Mouse (Mus musculus): ENCODE measurements around the gene Map4k2.
A peak's percentile ranks its signal among the peaks of the same experiment; 100 is the strongest.

The Map4k2 gene

GRCm38 (mm10) chr19:6315573-6315972 is 25.4 kb upstream of the Map4k2 start:
- no peak for DNase-seq (ENCODE audit: low spot score)

- DNase-seq (ENCODE audit: low spot score) = no peak
These were observed 22.8 kb upstream of the Map4k2 start for GRCm38 (mm10) chr19:6318145-6318544.

DNA sequence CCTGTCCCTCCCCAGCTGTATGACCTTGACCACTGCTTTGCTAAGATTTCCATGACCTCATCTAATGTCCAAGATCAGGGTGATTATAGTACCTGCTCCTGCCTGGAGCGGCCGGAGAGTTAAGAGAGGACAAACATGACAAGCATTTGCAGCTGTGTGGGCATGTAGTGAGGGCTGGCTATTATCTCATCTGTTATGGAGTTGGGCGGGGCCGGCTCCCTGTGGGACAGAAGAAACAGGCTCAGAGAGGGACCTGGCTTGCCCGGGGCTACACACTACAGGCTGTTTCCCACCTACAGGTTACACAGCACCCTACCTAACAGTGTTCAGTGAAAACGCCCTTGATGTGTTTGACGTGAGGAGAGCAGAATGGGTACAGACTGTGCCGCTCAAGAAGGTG is 19.6 kb upstream of the Map4k2 start:
- DNase-seq (ENCODE audit: low spot score) = no peak

GRCm38 (mm10) chr19:6321786-6322621 is 18.9 kb upstream of the Map4k2 start:
- DNase-seq (ENCODE audit: low spot score) = no peak

GRCm38 (mm10) chr19:6324751-6325150 is 16.2 kb upstream of the Map4k2 start:
- no peak for DNase-seq (ENCODE audit: low spot score)

DNA sequence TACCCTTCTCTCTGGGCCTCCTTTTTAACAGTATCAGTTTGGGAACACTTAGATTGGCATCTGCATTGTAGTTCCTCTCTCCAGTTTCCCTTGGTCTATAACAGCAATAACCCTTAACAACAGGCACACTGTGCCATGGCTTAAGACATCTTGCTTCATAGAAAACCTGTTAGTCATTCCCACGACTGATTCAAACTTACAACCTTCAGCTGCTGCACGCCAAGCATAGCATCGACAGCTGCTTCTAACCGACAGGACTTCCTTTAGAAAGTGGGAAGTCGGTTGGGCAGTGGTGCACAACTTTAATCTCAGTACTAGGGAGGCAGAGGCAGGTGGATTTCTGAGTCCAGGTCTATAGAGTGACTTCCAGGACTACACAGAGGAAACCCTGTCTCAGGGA is 9.8 kb upstream of the Map4k2 start:
- DNase-seq (ENCODE audit: low spot score) = no peak

DNA sequence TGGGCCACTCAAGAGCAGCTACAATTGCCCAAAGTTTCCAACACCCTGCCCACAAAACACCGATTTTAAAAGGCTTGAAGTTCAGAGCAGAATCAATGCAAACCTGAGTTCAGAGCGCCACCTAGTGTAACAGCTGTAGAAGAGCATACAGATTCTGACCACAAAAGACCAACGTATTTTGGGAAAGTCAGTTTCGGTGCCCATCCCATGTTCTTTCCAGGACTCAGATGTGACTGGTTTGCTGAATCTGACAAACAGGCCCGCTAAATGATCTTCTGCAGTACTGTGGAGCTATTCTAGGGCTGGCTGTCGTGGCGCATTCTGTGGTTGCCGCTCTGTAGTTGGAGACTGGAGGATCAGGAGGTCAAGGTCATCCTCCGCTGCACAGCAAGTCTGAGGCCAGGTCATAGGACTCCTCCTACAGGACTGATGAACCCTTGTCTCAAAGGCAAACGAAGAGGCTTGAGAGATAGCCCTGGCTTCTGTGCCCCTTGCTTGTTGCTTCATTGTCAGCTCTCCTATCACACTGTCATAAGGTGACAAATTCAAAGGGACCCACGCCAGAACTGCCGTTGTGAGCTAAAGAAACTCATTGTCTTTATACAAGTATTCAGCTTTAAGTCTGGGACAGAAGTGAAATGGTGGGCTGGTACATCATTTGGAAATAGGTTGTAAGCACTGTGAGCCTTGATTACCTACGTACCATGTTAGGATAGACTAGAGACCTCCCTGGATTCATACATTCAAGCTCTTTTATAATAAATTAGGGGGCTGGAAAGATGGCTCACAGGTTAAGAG is 9.0 kb upstream of the Map4k2 start:
- peak; percentile 91 for DNase-seq (ENCODE audit: low spot score)

GRCm38 (mm10) chr19:6333761-6334595 is 7.0 kb upstream of the Map4k2 start:
- no peak for DNase-seq (ENCODE audit: low spot score)

- peak; percentile 98 for DNase-seq (ENCODE audit: low spot score)
These were observed 6.1 kb upstream of the Map4k2 start, which contains the start of gene Men1 for GRCm38 (mm10) chr19:6334673-6335457. Gene Men1, plus strand, starts transcription at chr19:6334979.

DNA sequence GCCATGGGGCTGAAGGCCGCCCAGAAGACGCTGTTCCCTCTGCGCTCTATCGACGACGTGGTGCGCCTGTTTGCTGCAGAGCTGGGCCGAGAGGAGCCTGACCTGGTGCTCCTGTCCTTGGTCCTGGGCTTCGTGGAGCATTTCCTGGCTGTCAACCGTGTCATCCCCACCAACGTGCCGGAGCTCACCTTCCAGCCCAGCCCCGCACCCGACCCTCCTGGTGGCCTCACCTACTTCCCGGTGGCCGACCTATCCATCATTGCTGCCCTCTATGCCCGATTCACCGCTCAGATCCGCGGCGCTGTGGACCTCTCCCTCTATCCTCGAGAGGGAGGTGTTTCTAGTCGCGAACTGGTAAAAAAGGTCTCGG is 5.5 kb upstream of the Map4k2 start:
- no peak for DNase-seq (ENCODE audit: low spot score)

- no peak for DNase-seq (ENCODE audit: low spot score)
These were observed 4.0 kb upstream of the Map4k2 start for GRCm38 (mm10) chr19:6336920-6337319.

- DNase-seq (ENCODE audit: low spot score) = no peak
These were observed 2.8 kb upstream of the Map4k2 start for GRCm38 (mm10) chr19:6338171-6338570.

DNA sequence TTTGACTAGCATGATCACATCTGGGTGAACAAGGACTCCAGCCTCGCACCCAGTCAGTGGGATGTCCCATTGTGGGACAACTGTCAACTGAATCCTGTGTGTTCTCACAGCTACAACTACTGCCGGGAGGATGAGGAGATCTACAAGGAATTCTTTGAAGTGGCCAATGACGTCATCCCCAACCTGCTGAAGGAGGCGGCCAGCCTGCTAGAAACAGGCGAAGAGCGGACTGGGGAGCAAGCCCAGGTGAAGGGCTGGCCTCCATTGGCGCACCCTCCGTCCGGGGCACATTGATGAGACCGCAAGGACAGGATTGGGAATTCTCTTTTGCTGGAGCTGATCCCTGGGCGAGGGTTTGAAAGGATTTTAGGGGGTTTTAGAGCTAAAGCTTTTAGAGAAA is 2.2 kb upstream of the Map4k2 start:
- DNase-seq (ENCODE audit: low spot score) = no peak

GRCm38 (mm10) chr19:6339191-6339590 is 1.7 kb upstream of the Map4k2 start:
- no peak for DNase-seq (ENCODE audit: low spot score)

DNA sequence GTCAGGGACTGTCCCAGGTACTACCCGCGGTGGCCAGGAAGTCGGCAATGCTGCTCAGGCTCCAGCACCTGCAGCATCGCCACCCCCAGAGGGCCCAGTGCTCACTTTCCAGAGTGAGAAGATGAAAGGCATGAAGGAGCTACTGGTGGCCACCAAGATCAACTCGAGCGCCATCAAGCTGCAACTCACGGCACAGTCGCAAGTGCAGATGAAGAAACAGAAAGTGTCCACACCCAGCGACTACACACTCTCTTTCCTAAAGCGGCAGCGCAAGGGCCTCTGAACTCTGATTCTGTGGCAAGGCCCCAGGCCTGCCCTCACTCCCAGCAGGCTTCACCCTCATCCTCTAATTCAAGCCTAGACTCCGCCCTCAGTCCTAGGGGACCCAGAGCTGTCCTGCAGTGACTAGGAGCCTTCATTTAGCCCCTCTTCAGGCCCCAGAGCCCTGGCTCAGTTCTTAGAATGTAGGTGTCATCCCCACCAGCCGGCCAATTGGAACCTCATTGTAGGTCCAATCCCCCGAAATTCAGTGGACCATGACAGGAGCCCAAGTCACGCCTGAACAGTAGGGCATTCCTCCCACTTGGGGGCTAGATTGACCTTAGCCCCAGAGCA is 938 bp upstream of the Map4k2 start:
- no peak for DNase-seq (ENCODE audit: low spot score)

GRCm38 (mm10) chr19:6341453-6342077 is 630 bp downstream of the Map4k2 start:
- no peak for DNase-seq (ENCODE audit: low spot score)

- no peak for DNase-seq (ENCODE audit: low spot score)
These were observed 1.5 kb downstream of the Map4k2 start for GRCm38 (mm10) chr19:6342276-6342933.

- no peak for DNase-seq (ENCODE audit: low spot score)
These were observed 2.4 kb downstream of the Map4k2 start for GRCm38 (mm10) chr19:6343066-6343925.

DNA sequence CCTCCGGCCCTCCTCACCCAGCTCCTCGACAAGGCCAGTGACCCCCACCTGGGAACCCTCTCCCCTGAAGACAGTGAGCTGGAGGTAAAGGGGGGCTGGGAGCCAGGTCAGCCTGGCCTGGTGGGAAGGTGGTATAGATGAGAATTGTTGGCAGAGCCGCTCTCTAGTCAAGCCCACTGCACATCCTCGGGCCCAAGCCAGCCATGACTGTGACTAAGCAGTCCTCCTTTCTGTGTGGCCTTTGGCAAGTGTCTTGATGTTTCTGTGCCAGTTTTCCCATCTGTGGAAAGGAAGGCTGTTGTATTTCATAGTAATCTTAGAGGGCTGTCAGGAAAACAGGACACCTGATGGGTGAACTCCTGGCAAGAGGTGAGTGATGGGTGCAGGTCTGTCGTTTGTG is 3.1 kb downstream of the Map4k2 start:
- DNase-seq (ENCODE audit: low spot score) = no peak
